Mouse (Mus musculus): ENCODE results near the gene Abcf2.

DNA sequence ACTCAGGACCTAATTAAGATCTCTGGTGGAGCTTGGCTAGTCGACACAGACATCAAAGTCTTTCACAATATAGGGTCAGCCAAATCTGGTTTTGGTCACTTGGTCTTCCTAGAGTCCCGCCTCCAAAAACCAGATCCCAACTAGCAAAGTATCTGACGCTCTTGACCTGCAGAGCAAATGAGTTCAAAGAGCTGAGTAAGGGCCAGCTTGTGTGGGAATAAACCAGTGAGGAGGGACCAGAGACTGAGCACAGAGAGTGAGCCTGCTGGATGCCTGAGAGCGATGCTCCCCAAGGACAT lies 47.5 kb upstream of the Abcf2 start:
- TF ChIP-seq CTCF (IDR thresholded peaks at IDR 0.05; ENCODE audit: borderline replicate concordance, insufficient read depth, low read depth, low read length) (no peak), POLR2A (IDR thresholded peaks at IDR 0.05; ENCODE audit: borderline replicate concordance, insufficient read depth, low read length) (no peak)

Data from cerebellum, adult 2 months (tissue).